Mouse (Mus musculus) heart, adult 2 months (tissue): ENCODE results near the gene Scfd2.

Experiments
- CTCF ChIP-seq: fragments of 200-600 bp; IDR thresholded peaks from 2 replicates; pipeline ENCODE4 v1.8.1; 2022; ENCODE audit warnings: antibody characterized with exemption, mild to moderate bottlenecking, moderate library complexity
- EP300 ChIP-seq: fragments of 200-500 bp; IDR thresholded peaks from 2 replicates; pipeline ENCODE4 v1.6.1; 2011; ENCODE audit warnings: low read depth, low read length, control low read depth; ENCODE audit not compliant: insufficient read depth
- POLR2A ChIP-seq: fragments of 200-500 bp; IDR thresholded peaks from 2 replicates; pipeline ENCODE4 v1.6.1; 2011; ENCODE audit warnings: mild to moderate bottlenecking, low read depth, low read length, control low read depth; ENCODE audit not compliant: insufficient read depth

DNA sequence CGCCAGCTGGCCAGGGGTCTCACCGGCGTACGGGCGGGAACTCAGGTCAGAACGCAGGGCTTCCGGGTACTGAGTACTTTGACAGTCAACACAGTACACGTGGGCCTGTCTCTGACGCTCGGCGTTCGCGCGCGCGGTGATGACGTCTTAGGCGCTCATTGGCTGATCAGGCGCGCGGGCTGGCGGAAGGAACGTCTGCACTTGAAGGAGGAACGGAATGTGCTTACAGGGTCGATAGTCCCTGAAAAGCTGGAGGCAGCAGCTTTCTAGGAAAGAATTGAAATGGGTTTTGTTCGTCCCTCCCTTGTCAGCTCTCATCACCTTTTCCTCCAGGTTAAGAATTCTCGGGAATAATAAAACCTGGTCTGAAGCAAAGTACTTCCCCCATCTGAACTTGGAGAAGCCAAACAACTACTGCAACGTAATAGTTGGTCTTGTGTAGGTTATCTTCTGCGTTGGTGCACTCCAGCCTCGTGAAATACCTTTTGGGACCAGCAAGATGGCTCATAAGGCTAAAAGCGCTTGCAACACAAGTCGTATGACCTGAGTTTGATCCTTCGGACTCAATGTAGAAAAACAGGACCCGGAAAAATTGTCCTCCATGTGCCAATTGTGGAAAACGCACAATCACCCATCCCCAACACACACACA lies at the start of gene Scfd2:
- no peak for TF ChIP-seq CTCF
- TF ChIP-seq POLR2A: peak; percentile 75
- TF ChIP-seq EP300: peak; percentile 69; the same call in 1 of the 2 replicates
